In the genomic region with DNA sequence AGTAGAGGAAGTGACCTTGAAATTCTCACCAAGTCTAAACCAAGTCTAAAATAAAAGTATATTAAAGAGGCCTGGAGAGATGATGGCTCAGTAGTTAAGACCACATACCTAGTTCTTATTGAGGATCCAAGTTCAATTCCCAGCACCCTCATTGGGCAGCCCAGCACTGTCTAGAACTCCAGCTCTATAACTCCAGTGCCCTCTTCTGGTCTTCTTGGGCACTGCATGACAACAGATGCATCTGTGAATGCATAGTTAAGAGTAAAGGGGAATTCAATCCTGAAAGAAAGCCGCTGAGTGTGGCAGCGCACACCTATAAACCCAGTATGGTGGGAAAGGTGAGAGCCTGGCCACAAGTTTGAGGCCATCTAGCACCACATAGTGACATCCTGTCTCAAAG, we compare ENCODE assay signal across 22 mouse cellular contexts. TPM values are rescaled to one million over a fixed set of nuclear protein-coding genes. Genes with fewer than 3 reads are reported as not detected.
A peak's percentile ranks its signal among the peaks of the same experiment; 100 is the strongest.
DNase-seq lines count a peak whose midpoint lies in the region; ATAC-seq and TF ChIP-seq lines count a peak whose summit lies in the region.
"Had no signal": no experiment of that assay in that cellular context is flagged by ENCODE, and none has a peak within 500 bp of the region (broad histone marks: within the 10 kb centered on the region; RNA-seq: fewer than 3 reads in every experiment).

No protein-coding gene starts in this region.

- no peaks in the 10 kb centered on the region; the same call in 1 of the 2 replicates for H3K4me1 ChIP-seq in kidney, adult 2 months (ENCODE audit: control insufficient read depth, insufficient read depth, low read length)
- no peaks in the 10 kb centered on the region; the same call in 1 of the 2 replicates for H3K4me1 ChIP-seq in kidney, embryonic 16.5 days (ENCODE audit: insufficient read depth, low read length)
- H3K4me1 ChIP-seq in lung, adult 2 months (ENCODE audit: control insufficient read depth, insufficient read depth, low read length), result no peaks in the 10 kb centered on the region
- no peaks in the 10 kb centered on the region for H3K4me1 ChIP-seq in small intestine, adult 2 months (ENCODE audit: control insufficient read depth, insufficient read depth, insufficient read length, low read length)

- H3K9me3 ChIP-seq in kidney, embryonic 16.5 days (ENCODE audit: low read length), result no peaks in the 10 kb centered on the region; the same call in 1 of the 2 replicates
- H3K9me3 ChIP-seq: heart, embryonic 15.5 days; hindbrain, embryonic 10.5 days; neural tube, embryonic 15.5 days had no signal

- no peaks in the 10 kb centered on the region for H3K27me3 ChIP-seq in kidney, adult 2 months (replicated peaks; ENCODE audit: control insufficient read depth, insufficient read depth, low read length)
- H3K27me3 ChIP-seq in kidney, embryonic 16.5 days (ENCODE audit: insufficient read depth, low read length), result no peaks in the 10 kb centered on the region
- H3K27me3 ChIP-seq in small intestine, adult 2 months (ENCODE audit: control insufficient read depth, insufficient read depth, low read length), result peaks cover 2% of the 10 kb centered on the region; the same call in 1 of the 2 replicates

- no peak overlapping the region for H3K4me2 ChIP-seq in kidney, embryonic 16.5 days (replicated peaks; ENCODE audit: low read depth, low read length)
- H3K4me2 ChIP-seq: heart, embryonic 15.5 days; midbrain, embryonic 11.5 days; neural tube, embryonic 15.5 days had no signal

- H3K4me3 ChIP-seq in kidney, adult 2 months (ENCODE audit: insufficient read depth, low read depth, low read length), result no peak overlapping the region
- no peak overlapping the region for H3K4me3 ChIP-seq in kidney, embryonic 16.5 days (ENCODE audit: low read length)
- H3K4me3 ChIP-seq in lung, adult 2 months (replicated peaks; ENCODE audit: extremely low read depth, low read depth, low read length), result no peak overlapping the region
- no peak overlapping the region for H3K4me3 ChIP-seq in small intestine, adult 2 months (ENCODE audit: low read depth, low read length)
- H3K4me3 ChIP-seq: embryonic facial prominence, embryonic 10.5 days; heart, embryonic 15.5 days; hindbrain, embryonic 10.5 days; myocyte; neural tube, embryonic 15.5 days had no signal

- TF ChIP-seq CTCF in kidney, adult 2 months (conservative IDR thresholded peaks at IDR 0.05; ENCODE audit: insufficient read depth, insufficient read length, low read depth, low read length), result 0 out of 2 replicates have a peak, but pooled peaks have one; percentile 18
- 0 out of 2 replicates have a peak, but pooled peaks have one; percentile 4 for TF ChIP-seq CTCF in lung, adult 2 months (IDR thresholded peaks at IDR 0.05; ENCODE audit: insufficient read depth, low read length)
- TF ChIP-seq CTCF in small intestine, adult 2 months (IDR thresholded peaks at IDR 0.05; ENCODE audit: extremely low read depth, insufficient read length, insufficient replicate concordance, low read depth, low read length), result 0 out of 2 replicates have a peak, but pooled peaks have one; percentile 4

- H3K27ac ChIP-seq in kidney, adult 2 months (ENCODE audit: insufficient read depth, low read depth, low read length), result no peak overlapping the region
- H3K27ac ChIP-seq in kidney, embryonic 16.5 days (ENCODE audit: low read length), result no peak overlapping the region
- no peak overlapping the region for H3K27ac ChIP-seq in small intestine, adult 2 months (ENCODE audit: insufficient read depth, low read depth, low read length)
- H3K27ac ChIP-seq: embryonic facial prominence, embryonic 10.5 days; heart, embryonic 15.5 days; hindbrain, embryonic 10.5 days; macrophage had no signal

- DNase-seq in kidney, adult 2 months, result no peak
- no peak for DNase-seq in lung, adult 2 months
- DNase-seq in lung, postnatal 14 days, result no peak
- peak; percentile 62 for DNase-seq in ES-CJ7 (ENCODE audit: low read depth, low spot score)
- DNase-seq: adrenal gland, adult 8-10 months; cerebellum, adult 11-12 months; cerebellum, postnatal 25 days; heart, adult 18-20 months; kidney, postnatal 10 days had no signal

- H3K36me3 ChIP-seq in kidney, adult 2 months (ENCODE audit: control insufficient read depth, insufficient read depth, low read length), result no peaks in the 10 kb centered on the region
- no peaks in the 10 kb centered on the region for H3K36me3 ChIP-seq in kidney, embryonic 16.5 days (ENCODE audit: insufficient read depth, low read length)
- H3K36me3 ChIP-seq in small intestine, adult 2 months (ENCODE audit: control insufficient read depth, insufficient read depth, low read length), result no peaks in the 10 kb centered on the region
- H3K36me3 ChIP-seq: embryonic facial prominence, embryonic 10.5 days; G1E; heart, embryonic 15.5 days; hindbrain, embryonic 10.5 days; neural tube, embryonic 15.5 days had no signal

- TF ChIP-seq POLR2A in kidney, adult 2 months (IDR thresholded peaks at IDR 0.05; ENCODE audit: low read depth, low read length), result no peak
- TF ChIP-seq POLR2A in lung, adult 2 months (IDR thresholded peaks at IDR 0.05; ENCODE audit: borderline replicate concordance, extremely low read depth, low read depth, low read length), result no peak
- no peak for TF ChIP-seq POLR2A in small intestine, adult 2 months (IDR thresholded peaks at IDR 0.05; ENCODE audit: low read depth, low read length)

- no peak overlapping the region for H3K9ac ChIP-seq in kidney, embryonic 16.5 days (replicated peaks; ENCODE audit: low read length)
- H3K9ac ChIP-seq: heart, embryonic 15.5 days; neural tube, embryonic 15.5 days had no signal

- no peak for ATAC-seq in kidney, embryonic 16.5 days (ENCODE audit: low FRiP score, low TSS enrichment)
- no peak for ATAC-seq in erythroid progenitor cell, adult 5-6 weeks (replicated peaks; ENCODE audit: low FRiP score, poor library complexity, severe bottlenecking)
- ATAC-seq: forebrain, embryonic 14.5 days; inflammation-experienced regulatory T-cells, adult 6 months had no signal

- WGBS in kidney, adult 2 months, result 95% methylated on average over 2 of the region's 2 CpGs
- 89% methylated on average over 2 of the region's 2 CpGs for WGBS in kidney, embryonic 16.5 days
- 94% methylated on average over 2 of the region's 2 CpGs for WGBS in lung, adult 2 months
- WGBS in small intestine, adult 2 months, result 98% methylated on average over 2 of the region's 2 CpGs

RNA-seq across cellular contexts. Expression of gene Klhdc7a, which starts 20.5 kb away (rescaled TPM):
- 39.9 and 46.7 TPM in 2 replicates for polyA plus RNA-seq in kidney, adult 2 months (2012; rRNA removed)
- polyA plus RNA-seq in kidney, embryonic 16.5 days (2015; fragmentation: Nextera tagmentation; extraction: Ambion mirVana), result 8.7 and 9.1 TPM in 2 replicates
- polyA plus RNA-seq in lung, adult 2 months (2012; rRNA removed), result 7.4 and 7.8 TPM in 2 replicates
- polyA plus RNA-seq in small intestine, adult 2 months (2012; rRNA removed), result 0.25 and 0.95 TPM in 2 replicates
- not detected in 2 replicates for total RNA-seq in erythroid progenitor cell, adult 5-6 weeks (2015; ENCODE audit: low replicate concordance)
- not detected in 2 replicates for total RNA-seq in erythroid progenitor cell, adult 5-6 weeks (2017; ENCODE audit: low replicate concordance)
- polyA plus RNA-seq: G1E, macrophage, myocyte had no signal
